Mouse (Mus musculus) spleen, adult 18-20 months (tissue): ENCODE results near the gene Cinp.

Experiments used
- DNase-seq, 2 experiments: peaks; one replicate each; pipeline ENCODE4 v3.0.0; 2022; ENCODE audit warnings: mixed read lengths in 2 of 2

The Cinp gene

DNA sequence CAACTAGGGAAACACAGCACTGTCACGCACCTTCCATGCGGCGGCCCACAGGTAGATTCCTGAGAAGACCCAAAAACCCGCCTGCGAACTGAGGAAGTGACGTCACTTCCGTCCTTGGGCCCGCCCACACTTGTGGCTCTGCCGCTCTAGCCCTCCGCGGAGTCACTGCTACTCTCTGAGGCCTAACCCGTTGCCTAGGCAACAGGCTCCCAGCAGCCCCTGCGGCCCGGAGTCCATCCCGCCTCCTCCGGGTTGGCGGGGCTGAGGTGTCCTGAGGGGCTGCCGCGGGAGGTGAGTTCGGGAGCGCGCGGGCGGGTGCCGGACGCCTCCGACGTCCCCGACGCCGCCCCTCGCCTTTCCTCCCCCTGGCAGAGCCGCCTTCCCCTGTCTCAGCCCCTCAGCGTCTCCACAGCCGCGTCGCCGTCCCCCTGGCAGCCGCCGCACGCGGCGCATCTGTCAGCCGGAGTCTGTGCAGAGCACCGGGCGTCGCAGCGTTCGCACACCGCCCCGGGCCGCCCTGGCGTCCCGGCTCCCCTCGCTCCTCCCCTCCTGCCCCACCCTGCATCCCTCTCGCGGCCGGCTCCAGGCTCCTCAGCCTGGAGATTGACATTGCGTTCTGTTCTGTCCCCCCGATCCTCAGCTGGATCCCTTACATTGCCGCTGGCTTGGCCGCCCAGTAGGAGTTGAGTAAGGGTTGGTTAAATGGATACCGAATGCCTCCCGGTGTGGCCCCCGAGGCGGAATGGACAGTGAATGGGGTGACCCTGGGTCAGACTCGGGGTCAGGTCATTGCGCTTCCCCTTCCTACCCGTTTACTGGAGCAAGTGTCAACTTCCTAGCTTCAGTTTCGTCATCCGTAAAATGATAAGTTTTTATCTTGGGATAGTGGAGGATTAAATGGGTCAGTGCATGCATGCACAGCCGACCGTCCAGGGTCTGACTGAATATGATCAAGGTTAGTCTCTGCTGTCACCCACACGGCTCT, at the start of gene Cinp, which contains the start of gene Tecpr2:
TSS of gene Cinp (minus strand) at position 110 of the 985 bp plus-strand sequence.
TSS of gene Tecpr2 (plus strand) at position 229 of the 985 bp plus-strand sequence.
- DNase-seq: peak; percentile 91 to 93

DNA sequence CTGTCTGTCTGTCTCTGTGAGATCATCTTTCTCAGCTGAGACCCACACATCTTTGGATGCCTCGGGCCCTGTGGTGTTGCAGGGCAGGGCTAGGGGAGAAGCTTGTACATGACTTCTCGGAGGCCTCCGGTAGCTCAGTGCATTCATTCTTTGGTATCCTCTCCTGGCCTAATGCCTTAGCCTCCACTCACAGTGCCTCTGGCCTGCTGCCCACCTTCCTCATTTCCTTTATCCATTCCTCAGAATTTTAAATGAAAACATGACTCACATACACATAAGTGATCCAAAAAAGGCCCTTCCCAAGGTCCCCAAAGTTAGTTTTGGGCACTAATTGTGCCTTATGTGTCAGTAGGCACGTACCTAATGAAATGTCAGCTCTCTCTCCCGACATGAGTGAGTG, 48.6 kb upstream of the Cinp start:
- no peak for DNase-seq

DNA sequence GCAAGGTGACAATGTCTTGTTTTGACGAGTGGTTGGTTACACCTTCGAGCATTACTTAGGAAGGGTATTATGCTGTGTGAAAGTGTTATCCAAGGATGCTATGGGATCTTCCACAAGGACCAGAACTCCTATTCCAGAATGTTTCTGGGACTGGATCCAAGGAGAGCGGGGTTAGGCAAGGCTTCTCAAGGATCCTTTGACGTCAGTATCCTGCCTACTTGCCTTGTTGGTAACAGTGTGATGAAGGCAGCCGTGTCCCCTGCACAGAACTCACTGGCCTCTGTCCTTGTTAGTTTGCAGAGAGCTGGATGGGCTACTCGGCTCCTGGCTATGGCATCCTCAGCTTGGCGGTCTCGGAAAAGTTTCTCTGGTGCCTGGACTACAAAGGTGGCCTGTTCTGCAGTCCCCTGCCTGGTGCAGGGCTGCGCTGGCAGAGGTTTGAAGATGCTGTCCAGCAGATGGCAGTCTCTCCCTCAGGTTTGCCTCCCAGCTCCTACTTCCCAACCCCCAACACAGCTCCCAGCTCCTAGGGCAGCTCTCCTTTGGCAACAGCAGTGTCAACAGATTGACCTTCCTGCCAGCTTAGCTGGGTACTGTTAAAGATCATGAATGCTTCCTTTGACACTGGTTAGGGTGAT, 47.2 kb upstream of the Cinp start:
- peak; percentile 50 to 64 for DNase-seq

DNA sequence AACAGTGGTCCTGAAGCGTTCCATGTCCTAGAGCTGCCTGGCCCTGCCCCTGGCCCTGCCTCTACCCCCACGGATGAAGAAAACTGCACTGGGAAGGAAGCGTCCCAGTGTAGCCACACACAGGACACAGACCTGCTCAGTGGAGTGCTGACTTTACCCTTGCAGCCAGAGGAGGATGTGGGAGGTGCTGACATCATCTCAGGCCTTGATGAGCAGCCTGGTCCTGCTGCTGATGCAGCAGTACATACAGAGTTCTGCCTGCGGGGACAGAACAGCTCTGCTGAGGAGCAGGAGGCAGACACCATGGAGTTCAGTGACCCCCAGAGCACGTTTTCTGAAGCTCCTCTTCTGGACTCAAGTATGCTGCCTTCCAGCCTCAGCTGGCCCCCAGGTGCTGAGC, 43.9 kb upstream of the Cinp start:
- no peak for DNase-seq

DNA sequence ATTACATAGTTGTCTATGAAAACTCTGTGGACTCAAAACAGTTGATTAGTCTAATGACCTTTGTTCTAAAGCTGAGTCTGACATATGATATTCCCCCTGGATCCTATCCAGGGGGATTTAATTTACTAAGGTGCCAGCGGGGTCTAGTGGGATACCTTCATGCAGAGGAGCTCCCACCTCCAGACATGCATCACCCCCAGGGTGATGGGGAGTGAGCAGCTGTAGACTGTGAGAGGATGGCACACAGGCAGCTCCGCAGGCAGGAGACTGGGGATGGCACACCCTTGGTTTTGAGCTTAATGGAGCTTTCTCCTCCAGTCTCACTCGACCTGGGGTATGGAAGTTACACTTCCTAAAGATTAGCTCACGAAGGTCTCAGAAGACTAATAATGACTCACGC, 32.6 kb upstream of the Cinp start:
- no peak for DNase-seq

DNA sequence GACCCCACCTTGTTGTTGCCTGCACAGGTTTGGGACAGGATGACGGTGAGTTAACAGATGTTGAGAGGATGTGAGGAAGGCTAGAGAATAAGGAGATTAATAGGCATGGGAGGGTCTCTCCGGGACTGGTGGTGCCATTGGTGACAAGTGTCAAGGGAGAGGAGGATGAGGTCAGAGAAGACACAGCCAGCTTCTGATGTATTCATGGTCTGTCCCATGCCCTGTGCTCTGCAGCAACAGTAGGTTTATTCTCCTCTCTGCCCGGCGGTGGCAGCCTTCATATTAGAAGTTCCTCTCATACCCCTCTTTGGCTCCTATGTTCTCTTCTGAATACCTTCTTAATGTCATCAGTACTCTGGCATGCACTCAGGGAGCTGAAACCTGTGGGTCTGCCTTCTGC, 31.3 kb upstream of the Cinp start:
- DNase-seq: no peak

DNA sequence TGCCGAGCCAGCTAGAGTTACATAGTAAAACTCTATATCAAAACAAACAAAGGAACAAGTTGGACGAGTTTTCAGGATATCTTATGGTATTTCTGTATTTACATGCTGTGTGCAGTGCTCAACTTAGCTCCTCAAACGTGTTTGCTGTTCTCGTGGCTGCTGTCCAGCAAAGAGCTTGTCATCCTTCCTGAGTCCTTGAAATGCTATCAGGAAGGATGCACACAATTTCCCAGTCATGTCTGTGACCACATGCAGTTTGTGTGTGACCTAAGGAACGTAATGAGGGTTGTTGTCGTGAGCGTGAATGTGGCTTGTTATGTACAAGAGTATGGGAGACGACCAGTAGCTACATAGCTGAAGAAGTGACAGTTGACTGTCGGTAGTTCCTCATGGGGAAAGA, 26.8 kb upstream of the Cinp start:
- no peak for DNase-seq

DNA sequence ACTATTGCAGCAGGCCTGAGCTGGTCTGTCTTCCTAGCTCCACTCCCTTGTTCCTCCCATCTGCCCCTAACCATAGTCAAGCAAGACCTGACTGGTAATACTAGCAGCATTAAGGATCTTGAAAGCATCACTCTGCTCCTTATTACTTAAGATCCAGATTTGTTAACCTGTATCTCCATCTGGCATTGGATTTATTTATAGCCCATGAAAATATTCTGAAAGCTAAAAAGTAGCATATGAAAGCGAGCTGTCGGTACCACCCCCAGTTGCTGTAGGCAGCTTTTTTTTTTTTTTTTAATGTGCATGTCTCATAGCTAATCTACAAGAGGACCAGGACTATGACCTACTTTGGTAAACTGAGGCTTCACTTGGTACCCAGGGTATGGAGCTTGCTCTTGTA, 21.0 kb upstream of the Cinp start:
- no peak for DNase-seq

DNA sequence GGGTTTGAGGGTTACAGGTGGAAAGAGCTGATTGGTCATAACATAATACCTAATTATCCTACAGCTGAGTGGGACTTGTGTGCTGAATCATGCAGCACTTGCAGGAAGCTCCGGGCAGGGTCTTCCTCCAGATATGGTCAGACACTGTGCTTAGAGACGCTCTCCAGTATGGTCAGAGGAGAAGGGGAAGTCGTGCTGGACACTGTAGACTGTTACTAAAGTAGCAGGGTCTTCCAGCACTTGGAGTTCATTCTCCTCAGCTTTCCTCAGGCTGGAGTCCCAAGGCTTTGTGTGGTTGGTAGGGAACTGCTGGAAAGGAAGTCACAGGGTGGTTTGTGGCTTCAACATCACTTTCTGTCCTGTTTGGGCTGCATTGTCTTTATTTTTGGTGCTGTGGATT, 18.9 kb upstream of the Cinp start:
- no peak for DNase-seq

DNA sequence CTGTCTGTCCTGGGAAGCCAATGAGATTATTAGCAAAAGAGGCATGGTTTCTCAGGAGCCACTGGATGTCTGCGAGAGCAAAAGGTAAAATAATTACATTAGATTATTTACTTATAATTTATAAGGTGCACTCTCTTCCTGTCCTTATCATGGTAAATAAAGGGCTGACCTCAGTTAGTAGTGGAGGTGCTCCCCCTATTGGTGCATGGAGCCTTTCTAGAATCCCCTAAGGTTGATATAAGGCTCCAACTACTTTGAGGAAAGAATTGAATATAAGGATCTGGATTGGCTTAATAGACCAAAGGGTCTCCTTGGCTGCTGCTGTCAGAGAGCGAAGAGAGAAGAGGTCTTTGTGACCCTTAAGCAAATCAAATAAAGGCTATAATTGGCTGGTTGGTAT, 14.6 kb upstream of the Cinp start:
- DNase-seq: peak in 1 of 2 experiments; percentile 37

DNA sequence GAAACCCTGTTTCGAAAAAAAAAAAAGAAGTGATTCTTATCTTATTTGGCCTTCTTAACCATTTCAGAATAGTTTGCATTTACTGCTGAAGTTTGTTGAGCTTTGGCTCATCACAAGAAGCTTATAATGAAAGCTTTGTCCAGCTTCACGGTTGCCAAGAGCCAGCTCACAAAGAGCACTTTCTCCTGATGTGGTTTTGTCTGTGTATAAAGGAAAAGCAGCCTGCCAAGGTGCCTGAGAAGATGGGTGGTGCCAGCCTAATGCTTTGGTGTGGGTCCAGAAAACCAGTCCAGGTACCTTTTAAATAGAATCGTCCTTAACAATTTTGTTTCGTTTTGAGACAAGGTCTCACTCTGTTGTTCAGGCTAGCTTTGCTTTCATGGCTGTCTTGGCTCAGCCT, 13.2 kb upstream of the Cinp start:
- DNase-seq: no peak

DNA sequence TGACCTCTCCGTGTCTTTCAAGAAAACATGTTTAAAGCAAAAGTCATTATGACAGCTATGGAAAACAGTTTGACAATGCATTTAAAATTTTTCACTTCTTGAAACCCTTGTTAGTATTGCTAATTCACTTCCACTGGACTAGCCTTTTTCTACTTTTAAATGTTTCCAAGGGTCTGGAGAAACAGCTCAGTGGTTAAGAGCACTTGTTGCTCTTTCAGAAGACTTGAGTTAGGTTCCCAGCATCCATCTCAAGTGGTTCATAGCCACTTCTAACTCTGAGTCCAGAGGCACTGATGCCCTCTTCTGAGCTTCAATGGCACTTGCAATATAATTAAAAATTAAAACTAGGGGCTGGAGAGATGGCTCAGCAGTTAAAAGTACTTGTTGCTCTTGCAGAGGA, 2.9 kb upstream of the Cinp start:
- no peak for DNase-seq

DNA sequence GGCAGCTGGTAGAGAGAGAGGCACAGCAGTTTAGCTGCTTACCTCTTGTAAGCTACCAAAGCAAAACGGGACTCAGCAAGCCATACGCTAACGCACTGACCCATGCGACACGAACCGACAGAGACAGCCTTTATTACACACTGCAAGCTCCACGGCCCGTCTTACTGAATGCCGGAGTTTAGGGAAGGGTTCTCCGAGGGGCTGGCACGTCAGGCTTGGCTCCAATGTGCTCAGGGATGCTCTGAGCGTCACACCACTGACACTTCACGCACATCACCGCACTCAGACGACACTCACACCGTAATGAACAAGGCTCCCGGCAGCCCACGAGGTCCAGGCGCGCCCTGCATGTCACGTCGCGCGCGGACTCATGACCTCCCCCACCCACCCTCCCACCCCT, 339 bp downstream of the Cinp start:
- no peak for DNase-seq

DNA sequence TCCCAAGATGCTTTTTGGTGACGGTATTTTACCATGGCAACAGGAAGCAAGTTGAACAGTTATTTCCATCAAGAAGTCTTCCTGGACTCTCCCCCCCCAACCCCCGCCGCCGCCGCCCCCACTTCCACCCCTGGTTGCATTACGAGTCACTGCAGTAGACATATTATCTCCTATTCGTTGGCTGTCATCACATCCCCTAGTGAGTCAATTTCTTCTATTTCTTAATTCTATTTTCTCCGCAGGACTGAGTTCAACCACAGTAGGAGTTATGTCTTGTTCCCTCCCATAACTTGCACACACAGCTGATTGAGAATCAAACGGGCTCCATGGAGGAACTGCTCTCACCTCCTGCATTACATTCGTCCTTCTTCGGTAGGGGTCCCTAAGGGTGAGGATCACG, 839 bp downstream of the Cinp start:
- no peak for DNase-seq

DNA sequence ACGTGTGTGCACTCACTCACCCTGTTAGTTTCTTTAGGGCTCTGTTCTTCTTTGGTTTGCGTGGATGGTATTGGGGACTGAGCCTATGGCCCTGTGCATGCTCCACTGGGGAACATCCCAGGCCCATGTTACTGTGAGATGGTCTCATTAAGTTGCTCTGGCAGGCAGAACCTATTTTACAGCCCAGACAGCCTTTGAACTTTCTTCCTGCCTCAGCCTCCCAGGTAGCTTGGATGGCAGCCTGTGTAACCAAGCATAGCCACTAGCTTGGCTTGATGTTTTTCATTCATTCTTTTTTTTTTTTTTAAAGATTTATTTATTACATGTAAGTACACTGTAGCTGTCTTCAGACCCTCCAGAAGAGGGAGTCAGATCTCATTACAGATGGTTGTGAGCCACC, 3.7 kb downstream of the Cinp start:
- no peak for DNase-seq

DNA sequence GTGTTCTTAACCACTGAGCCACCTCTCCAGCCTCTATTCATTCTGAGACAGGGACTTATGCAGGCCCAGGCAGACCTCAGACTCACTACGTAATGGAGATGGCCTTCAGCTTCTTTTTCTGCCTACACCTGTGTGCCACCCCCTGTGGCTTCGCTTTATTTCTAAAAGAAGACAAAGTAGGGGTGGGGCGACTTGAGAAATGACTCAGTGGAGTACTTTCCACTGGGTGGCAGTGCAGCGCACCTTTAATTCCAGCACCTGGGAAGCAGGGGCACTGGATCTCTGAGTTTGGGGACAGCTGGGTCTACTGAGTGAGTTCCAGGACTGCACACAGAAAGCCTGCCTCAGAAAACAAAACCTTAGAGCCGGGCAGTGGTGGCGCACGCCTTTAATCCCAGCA, 6.7 kb downstream of the Cinp start:
- no peak for DNase-seq

DNA sequence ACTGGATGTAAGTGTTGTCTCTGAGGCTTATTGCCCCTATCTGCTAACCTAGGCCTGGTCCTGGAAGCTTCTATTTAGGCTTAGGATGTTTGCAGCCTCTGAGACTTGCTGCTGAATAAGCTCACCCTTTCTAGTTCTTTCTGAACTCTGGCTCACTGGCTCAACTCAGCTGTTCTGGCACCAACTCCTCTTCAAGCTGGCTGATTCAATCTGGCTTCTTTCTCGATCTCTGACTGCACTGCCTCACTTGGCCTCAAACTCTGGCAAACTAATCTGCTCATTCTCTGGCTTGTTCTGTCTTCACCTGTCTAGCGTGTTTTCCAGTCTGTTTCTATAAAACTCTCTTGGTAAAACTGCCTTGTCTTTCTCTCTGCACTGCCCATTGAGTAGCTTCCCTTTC, 13.6 kb downstream of the Cinp start:
- DNase-seq: no peak

DNA sequence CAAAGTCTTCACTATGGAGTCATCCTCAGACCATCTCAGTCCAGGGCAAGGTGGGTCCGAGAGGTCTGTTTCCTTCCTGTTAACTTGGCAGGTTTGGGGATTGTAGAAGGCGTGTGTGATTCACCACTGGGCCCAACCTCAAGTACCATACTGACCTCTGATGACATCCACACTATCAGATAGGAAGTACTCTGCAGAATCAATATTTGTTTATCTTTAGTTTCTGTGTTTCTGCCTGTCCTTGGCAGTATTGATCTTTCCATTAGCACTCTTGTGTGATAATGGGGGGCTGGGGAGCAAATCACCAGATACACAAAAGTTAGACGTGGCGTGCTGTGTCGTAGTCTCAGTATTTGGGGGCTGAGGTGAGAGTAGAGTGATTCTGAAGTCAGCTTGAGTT, 17.7 kb downstream of the Cinp start:
- no peak for DNase-seq

DNA sequence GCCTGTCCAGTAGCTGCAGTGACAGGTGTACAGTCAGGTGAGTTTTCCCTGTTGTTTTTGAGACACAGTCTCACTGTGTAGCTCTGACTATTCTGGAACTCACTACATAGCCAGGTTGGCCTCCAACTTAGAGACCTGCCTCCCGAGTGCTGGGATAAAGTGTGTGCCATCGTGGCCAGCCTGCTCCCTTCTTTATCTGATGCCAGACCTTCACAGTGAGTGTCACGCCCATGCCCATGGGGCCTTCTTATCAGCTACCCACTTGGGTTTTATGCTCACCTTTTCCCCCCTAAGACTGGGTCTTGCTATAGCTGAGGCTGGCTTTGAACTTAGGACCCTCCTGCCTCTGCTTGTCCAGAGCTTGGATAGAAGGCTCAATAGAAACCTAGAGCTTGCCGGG, 18.8 kb downstream of the Cinp start:
- no peak for DNase-seq

DNA sequence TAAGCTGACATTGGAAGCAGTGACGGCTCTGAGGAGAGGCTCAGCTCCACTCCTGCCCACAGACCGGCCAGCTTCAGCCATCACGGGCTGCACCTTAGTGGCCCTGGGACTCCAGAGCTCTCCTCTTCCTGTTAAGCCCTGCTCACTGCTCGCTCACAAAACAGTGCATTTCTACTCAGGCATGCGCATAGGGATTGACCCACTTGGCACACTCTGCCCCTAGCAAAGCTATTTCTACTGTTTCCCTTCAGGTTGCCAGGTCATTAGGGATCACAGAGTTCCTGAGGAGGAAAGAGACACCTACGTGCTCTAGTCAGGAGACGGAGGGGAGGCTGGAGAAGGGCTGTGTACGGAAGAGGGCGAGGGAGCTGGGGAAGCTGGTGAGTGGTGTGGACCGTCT, 23.0 kb downstream of the Cinp start:
- no peak for DNase-seq

DNA sequence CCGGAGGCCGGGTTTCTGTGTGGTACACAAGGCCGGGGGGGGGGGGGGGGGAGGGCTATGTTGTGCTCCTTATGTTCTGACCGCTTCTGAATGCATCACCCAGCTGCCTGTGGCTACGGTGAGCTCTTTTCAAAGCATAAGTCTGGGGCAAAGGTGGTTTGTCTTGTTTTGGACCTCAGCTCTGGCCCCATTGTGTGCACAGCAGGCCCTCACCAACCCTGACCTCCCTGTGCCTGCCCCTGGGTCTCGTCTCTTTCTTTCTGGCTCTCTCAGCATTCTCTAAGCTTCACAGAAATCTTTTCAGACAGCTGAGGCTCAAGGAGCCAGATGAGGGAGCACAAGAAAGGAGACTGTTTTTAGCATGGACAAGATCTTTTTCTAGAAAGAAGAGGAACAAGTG, 23.4 kb downstream of the Cinp start:
- DNase-seq: no peak

DNA sequence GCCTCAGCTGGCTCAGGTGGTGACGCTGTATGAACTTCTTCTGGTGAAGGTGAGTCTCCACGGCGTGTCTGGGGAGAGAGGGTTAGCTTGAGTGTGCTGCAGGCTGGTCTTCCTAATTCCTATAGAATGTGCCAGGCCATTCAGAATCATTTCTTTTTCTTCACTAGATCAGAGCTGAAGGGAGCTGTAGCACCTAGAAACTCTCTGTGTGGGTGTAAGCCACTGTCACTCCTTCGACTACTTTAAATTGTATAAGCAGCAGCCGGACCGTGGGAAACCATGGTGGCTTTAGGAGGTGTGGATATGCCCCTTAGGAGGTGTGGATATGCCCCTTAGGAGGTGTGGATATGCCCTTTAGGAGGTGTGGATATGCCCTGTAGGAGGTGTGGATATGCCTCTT, 24.9 kb downstream of the Cinp start:
- no peak for DNase-seq

DNA sequence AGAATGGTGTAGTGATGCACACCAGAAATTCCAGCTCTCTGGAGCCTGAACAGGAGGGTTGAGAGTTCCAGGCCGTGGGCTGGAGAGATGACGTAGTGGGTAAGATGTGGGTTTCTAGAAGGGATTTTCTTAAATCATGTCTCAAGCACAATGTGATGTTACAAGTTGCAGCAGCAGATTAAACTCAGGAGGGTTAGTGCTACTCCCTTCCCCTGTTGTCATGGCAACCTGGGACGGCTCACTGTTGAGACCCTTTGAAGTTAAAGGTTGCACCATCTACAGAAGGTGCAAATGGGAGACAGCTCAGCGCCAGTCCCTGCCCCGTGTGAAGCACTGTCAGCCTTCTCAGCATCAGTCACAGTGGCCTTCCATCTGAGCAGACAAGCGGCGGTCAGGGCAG, 27.7 kb downstream of the Cinp start:
- no peak for DNase-seq

DNA sequence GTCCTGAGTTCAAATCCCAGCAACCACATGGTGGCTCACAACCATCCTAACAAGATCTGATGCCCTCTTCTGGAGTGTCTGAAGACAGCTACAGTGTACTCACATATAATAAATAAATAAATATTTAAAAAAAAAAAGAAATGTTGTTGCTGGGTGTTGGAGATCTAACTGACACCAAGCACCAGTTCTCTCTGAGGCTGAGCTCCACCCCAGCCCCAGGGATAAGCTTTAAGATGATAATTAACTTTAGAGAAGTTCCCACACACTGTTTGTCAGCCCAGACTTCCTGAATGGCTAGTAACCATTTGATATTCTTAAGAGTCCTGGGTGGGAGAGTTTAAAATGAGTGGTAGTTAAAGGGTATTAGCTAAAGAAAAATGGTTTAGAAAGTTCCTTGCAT, 28.7 kb downstream of the Cinp start:
- DNase-seq: no peak
